In genomic region chr5:27708209-27708608, GRCm38 (mm10) we compare ENCODE assay signal across 8 mouse cellular contexts.
DNase-seq lines count a peak whose midpoint lies in the region; ATAC-seq and TF ChIP-seq lines count a peak whose summit lies in the region.

No protein-coding gene starts in this region.

- H3K27me3 ChIP-seq in midbrain, embryonic 13.5 days: no peaks in the 10 kb centered on the region
- H3K27me3 ChIP-seq in midbrain, embryonic 11.5 days (ENCODE audit: control insufficient read depth, insufficient read depth, low read length): no peaks in the 10 kb centered on the region
- no peaks in the 10 kb centered on the region for H3K27me3 ChIP-seq in limb, embryonic 10.5 days (ENCODE audit: low read depth, poor library complexity, severe bottlenecking)
- no peaks in the 10 kb centered on the region for H3K27me3 ChIP-seq in thymus, adult 2 months (ENCODE audit: control insufficient read depth, insufficient read depth, low read length)

- 42% methylated on average over 6 of the region's 6 CpGs for WGBS in midbrain, embryonic 13.5 days
- 63% methylated on average over 6 of the region's 6 CpGs for WGBS in midbrain, embryonic 11.5 days
- WGBS in limb, embryonic 10.5 days: 55% methylated on average over 6 of the region's 6 CpGs
- WGBS in thymus, adult 2 months: 11% methylated on average over 6 of the region's 6 CpGs

- TF ChIP-seq POLR2A in thymus, adult 2 months (IDR thresholded peaks at IDR 0.05; ENCODE audit: control insufficient read depth, extremely low read depth, insufficient read depth, low read length, poor library complexity): no peak

- no peak for TF ChIP-seq CTCF in thymus, adult 2 months (IDR thresholded peaks at IDR 0.05; ENCODE audit: borderline replicate concordance, control insufficient read depth, extremely low read depth, insufficient read depth, low read length, poor library complexity)

- H3K4me2 ChIP-seq in midbrain, embryonic 13.5 days (replicated peaks): no peak overlapping the region
- no peak overlapping the region for H3K4me2 ChIP-seq in midbrain, embryonic 11.5 days

- no peak overlapping the region for H3K4me3 ChIP-seq in midbrain, embryonic 13.5 days (replicated peaks)
- H3K4me3 ChIP-seq in midbrain, embryonic 11.5 days (ENCODE audit: low read depth, low read length): no peak overlapping the region
- H3K4me3 ChIP-seq in limb, embryonic 10.5 days: no peak overlapping the region
- H3K4me3 ChIP-seq in thymus, adult 2 months (ENCODE audit: control insufficient read depth, insufficient read depth, low read length): no peak overlapping the region

- H3K9me3 ChIP-seq in midbrain, embryonic 13.5 days: no peaks in the 10 kb centered on the region
- no peaks in the 10 kb centered on the region for H3K9me3 ChIP-seq in midbrain, embryonic 11.5 days (ENCODE audit: control insufficient read depth, low read length)
- no peaks in the 10 kb centered on the region for H3K9me3 ChIP-seq in limb, embryonic 10.5 days (replicated peaks)

- peaks cover 31% of the 10 kb centered on the region for H3K4me1 ChIP-seq in midbrain, embryonic 13.5 days (replicated peaks)
- H3K4me1 ChIP-seq in midbrain, embryonic 11.5 days (ENCODE audit: control insufficient read depth, insufficient read depth, low read length): no peaks in the 10 kb centered on the region
- peaks cover 8% of the 10 kb centered on the region for H3K4me1 ChIP-seq in limb, embryonic 10.5 days
- H3K4me1 ChIP-seq in thymus, adult 2 months (replicated peaks; ENCODE audit: control insufficient read depth, insufficient read depth, low read length): no peaks in the 10 kb centered on the region

- peak; percentile 40; the same call in 1 of the 2 replicates for ATAC-seq in midbrain, embryonic 13.5 days
- ATAC-seq in midbrain, embryonic 11.5 days (ENCODE audit: low FRiP score): no peak
- peak; percentile 80 for ATAC-seq in erythroid progenitor cell, adult 5-6 weeks (replicated peaks; ENCODE audit: low FRiP score, poor library complexity, severe bottlenecking)

- peaks cover 14% of the 10 kb centered on the region for H3K36me3 ChIP-seq in midbrain, embryonic 13.5 days
- H3K36me3 ChIP-seq in midbrain, embryonic 11.5 days (ENCODE audit: control insufficient read depth, insufficient read depth, low read length): no peaks in the 10 kb centered on the region
- no peaks in the 10 kb centered on the region for H3K36me3 ChIP-seq in limb, embryonic 10.5 days
- H3K36me3 ChIP-seq in thymus, adult 2 months (ENCODE audit: control insufficient read depth, insufficient read depth, low read length): no peaks in the 10 kb centered on the region

- no peak for DNase-seq in midbrain, embryonic 11.5 days (ENCODE audit: low spot score, missing footprints)
- DNase-seq in limb, embryonic 10.5 days (ENCODE audit: low spot score): peak; percentile 32
- peak; percentile 48 for DNase-seq in skeletal muscle tissue, adult 2 months (ENCODE audit: low read depth, low spot score)
- DNase-seq in urinary bladder, postnatal 10 days (ENCODE audit: low spot score): no peak
- DNase-seq in thymus, adult 2 months: no peak
- no peak for DNase-seq in cerebellum, adult 9-11 months

- peak overlapping the region; percentile 36 for H3K27ac ChIP-seq in midbrain, embryonic 13.5 days
- no peak overlapping the region for H3K27ac ChIP-seq in midbrain, embryonic 11.5 days (ENCODE audit: low read depth, low read length)
- no peak overlapping the region for H3K27ac ChIP-seq in limb, embryonic 10.5 days
- no peak overlapping the region for H3K27ac ChIP-seq in thymus, adult 2 months (ENCODE audit: control insufficient read depth, insufficient read depth, low read length)

- no peak overlapping the region for H3K9ac ChIP-seq in midbrain, embryonic 13.5 days (replicated peaks)
- H3K9ac ChIP-seq in midbrain, embryonic 11.5 days (ENCODE audit: low read length): no peak overlapping the region

Comparison
In these comparisons a context has a peak if more than half of its experiments do, and no peak if none do; other contexts are left out.
1. DNase-seq: peak in limb, embryonic 10.5 days (single experiment) and skeletal muscle tissue, adult 2 months (single experiment); none in midbrain, embryonic 11.5 days (single experiment), urinary bladder, postnatal 10 days (single experiment), thymus, adult 2 months (single experiment) and cerebellum, adult 9-11 months (single experiment).